Mouse (Mus musculus) heart, embryonic 14.5 days (tissue): ENCODE results near the gene Ephx1. TPM values are rescaled to one million over a fixed set of nuclear protein-coding genes. Genes with fewer than 3 reads are reported as not detected.
A peak's percentile ranks its signal among the peaks of the same experiment; 100 is the strongest.
"Not testable (repeated sequence)": the region's sequence is repeated elsewhere in the genome, so short reads cannot be mapped to it uniquely, and the experiment has no call there.

Source experiments
- ATAC-seq: fragments of 200-750 bp; cut with Nextera tagmentation; 2 replicates; pipeline ENCODE4 v1.8.0; 2017; ENCODE audit warnings: low read depth, moderate TSS enrichment; ENCODE audit not compliant: insufficient number of reproducible peaks, insufficient read depth, low FRiP score
- H3K27ac ChIP-seq, 2 experiments: fragments of 200-500 bp in 1 of 2; fragments of 300-500 bp in 1 of 2; sonication (generic) in 1 of 2; replicated peaks in 1 of 2; 2 replicates each; pipeline ENCODE4 v1.5.1; 2012 to 2014; ENCODE audit warnings: low read depth in 2 of 2, low read length in 2 of 2, control low read depth in 1 of 2, mild to moderate bottlenecking in 1 of 2, mixed read lengths in 1 of 2; ENCODE audit not compliant: control insufficient read depth in 1 of 2, insufficient read depth in 1 of 2
- H3K27me3 ChIP-seq: fragments of 300-500 bp; sonication (generic); 2 replicates; pipeline ENCODE4 v1.6.1; 2014; ENCODE audit warnings: mild to moderate bottlenecking, low read length, control low read depth; ENCODE audit not compliant: control insufficient read depth, insufficient read depth
- H3K36me3 ChIP-seq: fragments of 300-500 bp; sonication (generic); 2 replicates; pipeline ENCODE4 v1.6.1; 2014; ENCODE audit warnings: mild to moderate bottlenecking, control low read depth, low read length, mixed read lengths; ENCODE audit not compliant: control insufficient read depth, insufficient read depth
- H3K4me1 ChIP-seq, 2 experiments: fragments of 200-500 bp in 1 of 2; fragments of 300-500 bp in 1 of 2; sonication (generic) in 1 of 2; 2 replicates each; pipeline ENCODE4 v1.6.1; 2012 to 2014; ENCODE audit warnings: low read length in 2 of 2, control low read depth in 1 of 2, mixed read lengths in 1 of 2; ENCODE audit not compliant: control insufficient read depth in 2 of 2, insufficient read depth in 2 of 2
- H3K4me2 ChIP-seq: fragments of 300-500 bp; sonication (generic); 2 replicates; pipeline ENCODE4 v1.6.1; 2014; ENCODE audit warnings: mild to moderate bottlenecking, low read length
- H3K4me3 ChIP-seq, 2 experiments: fragments of 200-500 bp in 1 of 2; fragments of 300-500 bp in 1 of 2; sonication (generic) in 1 of 2; 2 replicates each; pipeline ENCODE4 v1.5.1; 2012 to 2014; ENCODE audit warnings: low read length in 2 of 2, mild to moderate bottlenecking in 2 of 2, control low read depth in 1 of 2, low read depth in 1 of 2, moderate library complexity in 1 of 2; ENCODE audit not compliant: control insufficient read depth in 1 of 2, insufficient read depth in 1 of 2
- H3K9ac ChIP-seq: fragments of 300-500 bp; sonication (generic); 2 replicates; pipeline ENCODE4 v1.6.1; 2014; ENCODE audit warnings: mild to moderate bottlenecking, low read length
- H3K9me3 ChIP-seq: fragments of 300-500 bp; sonication (generic); 2 replicates; pipeline ENCODE4 v1.6.1; 2016; ENCODE audit warnings: low read length, control low read depth; ENCODE audit not compliant: control insufficient read depth
- WGBS: fragments of 180-500 bp; shearing (Covaris S2); extraction: QIAGEN DNeasy Blood & Tissue Kit; methylation state at CpG from one replicate; pipeline ENCODE4 v1.1.7; 2014; 5-methylcytosine and 5-hydroxymethylcytosine counted together
- polyA plus RNA-seq: library from polyadenylated mRNA; unstranded; fragments of >200 nt; fragmentation: Nextera tagmentation; extraction: Ambion mirVana; gene quantifications from 2 replicates; pipeline ENCODE4 v1.2.1, GENCODE M21; 2014

Gene Ephx1
- polyA plus RNA-seq, 1 experiment from 2014 or later, result 10.5 TPM

DNA sequence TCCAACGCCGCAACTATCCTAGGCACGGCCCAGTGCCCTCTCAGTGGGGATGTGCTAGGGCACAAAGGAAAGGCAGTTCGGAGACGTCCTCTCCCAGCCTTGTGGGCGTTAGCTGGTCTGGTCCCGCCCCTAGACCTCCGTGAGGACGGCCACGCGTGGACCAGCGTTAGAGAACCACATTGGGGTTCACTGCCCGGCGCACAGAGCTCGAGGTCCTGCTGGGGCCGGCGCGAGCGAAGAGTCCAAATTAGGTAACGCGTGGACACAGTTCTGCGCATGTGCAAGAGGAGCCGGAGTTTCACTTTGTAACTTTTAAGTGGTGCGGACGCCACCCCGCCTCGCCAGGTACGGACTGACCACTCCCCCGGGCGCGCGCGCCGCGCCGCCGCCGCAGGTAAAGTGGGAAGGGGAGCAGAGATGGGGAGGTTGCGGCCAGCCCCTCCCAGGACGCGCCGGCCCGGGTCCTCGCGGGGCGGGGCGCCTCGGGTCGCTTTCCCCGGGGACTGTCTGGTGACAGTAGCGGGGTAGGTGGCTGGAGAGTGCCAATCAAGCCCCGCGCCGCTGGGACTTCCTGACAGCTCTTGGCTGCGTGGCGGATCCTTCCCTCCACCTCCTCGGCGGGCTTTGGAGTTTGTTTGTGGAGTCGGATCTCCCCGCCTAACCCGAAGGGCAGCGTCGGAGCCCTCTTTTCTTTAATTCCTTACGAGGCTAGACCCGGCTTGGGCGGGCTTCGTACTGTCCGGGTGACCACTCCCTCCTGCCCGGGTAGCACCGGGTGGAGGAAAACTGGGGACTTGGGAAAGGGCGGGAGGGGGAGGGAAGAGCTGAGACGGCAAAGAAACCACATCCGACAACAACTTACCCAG, 78.3 kb downstream of the Ephx1 start, which contains the start of gene Tmem63a:
Gene Tmem63a (plus strand): TSS at position 179 of the 866 bp plus-strand sequence.
- Histone ChIP-seq H3K9me3 (no peaks in the 10 kb centered on the region), H3K36me3 (peaks cover 9% of the 10 kb centered on the region), H3K27ac (peak within 1 kb of the TSS; percentile 86 to 88), H3K4me2 (peak within 1 kb of the TSS; percentile 88), H3K4me3 (peak within 1 kb of the TSS; percentile 91 to 92), H3K4me1 (peaks cover 25 to 40% of the 10 kb centered on the region in 2 experiments; a peak in 3 of 4 replicates), H3K27me3 (peaks cover 8% of the 10 kb centered on the region; the same call in 1 of the 2 replicates), H3K9ac (peak within 1 kb of the TSS; percentile 87)
- WGBS, result under 1% methylated on average over 68 of the region's 73 CpGs
- peak; percentile 45 for ATAC-seq

DNA sequence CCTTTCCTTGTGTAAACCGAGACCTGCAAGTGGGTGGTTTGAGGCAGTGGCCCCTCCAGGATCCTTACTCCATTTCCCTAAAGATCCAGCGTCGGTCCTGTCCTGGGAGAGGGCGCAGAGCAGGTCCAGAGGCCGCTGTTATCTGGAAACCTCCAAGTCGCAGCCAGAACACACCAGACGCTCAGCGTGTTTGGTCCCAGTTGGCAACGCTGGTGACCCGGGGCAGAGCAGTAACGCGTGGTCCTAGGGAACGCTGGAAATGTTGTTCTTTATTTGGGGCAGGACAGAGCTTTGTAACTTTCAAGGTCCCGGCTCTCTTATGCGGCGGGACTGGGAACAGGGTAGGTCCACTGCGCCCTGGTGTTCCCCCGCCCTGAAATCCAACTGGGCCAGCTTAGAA, 79.0 kb downstream of the Ephx1 start:
- H3K4me2 ChIP-seq, result peak overlapping the region; percentile 88
- peak overlapping the region; percentile 91 to 92 for H3K4me3 ChIP-seq
- peak overlapping the region; percentile 86 to 88 for H3K27ac ChIP-seq
- ATAC-seq, result no peak
- H3K4me1 ChIP-seq, result peaks cover 25 to 40% of the 10 kb centered on the region in 2 experiments; a peak in 3 of 4 replicates
- H3K36me3 ChIP-seq, result peaks cover 3% of the 10 kb centered on the region
- no peaks in the 10 kb centered on the region for H3K9me3 ChIP-seq
- H3K9ac ChIP-seq, result peak overlapping the region; percentile 87
- H3K27me3 ChIP-seq, result peaks cover 9% of the 10 kb centered on the region; the same call in 1 of the 2 replicates
- WGBS, result 2% methylated on average over 18 of the region's 18 CpGs

DNA sequence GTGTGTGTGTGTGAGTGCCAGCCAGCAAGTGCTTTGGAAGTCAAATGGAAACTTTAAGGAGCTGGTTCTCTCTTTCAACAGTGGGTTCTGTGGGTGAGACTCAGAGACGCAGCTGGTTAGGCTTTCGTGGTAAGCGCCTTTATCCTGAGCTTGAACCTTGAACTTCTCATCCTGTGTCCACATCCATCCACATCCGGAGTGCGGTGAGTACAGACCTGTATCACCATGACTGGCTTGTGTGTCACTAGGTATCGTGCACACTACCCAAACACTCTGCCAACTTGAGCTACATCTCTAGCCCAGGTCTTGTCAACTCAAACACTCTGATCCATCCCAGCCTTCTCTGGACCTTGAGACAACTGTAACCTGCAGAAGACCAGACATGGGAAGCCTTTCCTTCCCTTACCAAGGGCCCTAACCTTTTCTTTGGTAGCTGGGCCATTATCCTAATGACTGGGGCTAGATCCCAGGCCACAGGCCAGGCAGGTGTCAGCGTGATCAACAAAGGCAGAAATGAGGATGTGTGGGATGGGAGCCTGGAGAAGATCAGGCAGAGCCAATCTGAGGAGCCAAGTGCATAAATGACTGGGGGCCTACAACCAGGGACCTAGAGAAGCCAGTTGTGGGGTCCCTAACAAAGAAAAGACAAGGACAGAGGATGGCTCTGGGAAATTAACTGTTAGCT, 79.8 kb downstream of the Ephx1 start:
- Histone ChIP-seq H3K27me3 (peaks cover 13% of the 10 kb centered on the region), H3K9ac (peak overlapping the region; percentile 87)

DNA sequence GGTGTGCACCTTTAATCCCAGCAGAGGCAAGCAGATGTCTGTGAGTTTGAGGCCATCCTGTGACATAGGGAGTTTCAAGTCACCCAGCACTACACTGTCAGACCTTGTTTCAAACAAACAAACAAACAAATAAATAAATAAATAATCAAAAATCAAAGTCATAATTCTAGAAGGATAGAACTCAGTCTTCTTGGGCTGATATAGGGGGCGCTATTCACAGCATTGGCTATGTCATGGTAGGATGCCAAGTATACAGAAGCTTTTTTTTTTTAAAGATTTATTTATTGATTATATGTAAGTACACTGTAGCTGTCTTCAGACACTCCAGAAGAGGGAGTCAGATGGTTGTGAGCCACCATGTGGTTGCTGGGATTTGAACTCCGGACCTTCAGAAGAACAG, 81.9 kb downstream of the Ephx1 start:
- 78% methylated on average over 2 of the region's 2 CpGs for WGBS
- H3K27me3 ChIP-seq, result peaks cover 34% of the 10 kb centered on the region
- ATAC-seq, result not testable (repeated sequence)

More for the DNA sequence above, 79.8 kb downstream of the Ephx1 start:
- no peak overlapping the region for H3K27ac ChIP-seq
- H3K4me1 ChIP-seq, result peaks cover 21 to 35% of the 10 kb centered on the region in 2 experiments; a peak in 3 of 4 replicates
- no peak for ATAC-seq
- H3K4me2 ChIP-seq, result peak overlapping the region; percentile 88
- 82% methylated on average over 7 of the region's 7 CpGs for whole genome bisulfite sequencing
- no peak overlapping the region for H3K4me3 ChIP-seq
- H3K36me3 ChIP-seq, result no peaks in the 10 kb centered on the region
- no peaks in the 10 kb centered on the region for H3K9me3 ChIP-seq

DNA sequence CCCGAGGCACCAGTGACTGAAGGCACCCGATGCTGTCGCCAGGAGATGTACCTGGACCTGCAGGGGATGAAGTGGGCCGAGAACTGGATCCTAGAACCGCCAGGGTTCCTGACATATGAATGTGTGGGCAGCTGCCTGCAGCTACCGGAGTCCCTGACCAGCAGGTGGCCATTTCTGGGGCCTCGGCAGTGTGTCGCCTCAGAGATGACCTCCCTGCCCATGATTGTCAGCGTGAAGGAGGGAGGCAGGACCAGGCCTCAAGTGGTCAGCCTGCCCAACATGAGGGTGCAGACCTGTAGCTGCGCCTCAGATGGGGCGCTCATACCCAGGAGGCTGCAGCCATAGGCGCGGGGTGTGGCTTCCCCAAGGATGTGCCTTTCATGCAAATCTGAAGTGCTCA, 83.1 kb downstream of the Ephx1 start:
- not testable (repeated sequence) for H3K36me3 ChIP-seq, H3K27ac ChIP-seq, H3K9me3 ChIP-seq, ATAC-seq, H3K4me3 ChIP-seq, H3K4me1 ChIP-seq, H3K9ac ChIP-seq, H3K4me2 ChIP-seq
- peaks cover 42% of the 10 kb centered on the region for H3K27me3 ChIP-seq
- 60% methylated on average over 13 of the region's 13 CpGs for WGBS

More for the DNA sequence above, 81.9 kb downstream of the Ephx1 start:
- not testable (repeated sequence) for H3K36me3 ChIP-seq, H3K27ac ChIP-seq, H3K9me3 ChIP-seq, H3K9ac ChIP-seq, H3K4me2 ChIP-seq, H3K4me3 ChIP-seq
- peaks cover 10 to 19% of the 10 kb centered on the region in 2 experiments; a peak in 3 of 4 replicates for H3K4me1 ChIP-seq

DNA sequence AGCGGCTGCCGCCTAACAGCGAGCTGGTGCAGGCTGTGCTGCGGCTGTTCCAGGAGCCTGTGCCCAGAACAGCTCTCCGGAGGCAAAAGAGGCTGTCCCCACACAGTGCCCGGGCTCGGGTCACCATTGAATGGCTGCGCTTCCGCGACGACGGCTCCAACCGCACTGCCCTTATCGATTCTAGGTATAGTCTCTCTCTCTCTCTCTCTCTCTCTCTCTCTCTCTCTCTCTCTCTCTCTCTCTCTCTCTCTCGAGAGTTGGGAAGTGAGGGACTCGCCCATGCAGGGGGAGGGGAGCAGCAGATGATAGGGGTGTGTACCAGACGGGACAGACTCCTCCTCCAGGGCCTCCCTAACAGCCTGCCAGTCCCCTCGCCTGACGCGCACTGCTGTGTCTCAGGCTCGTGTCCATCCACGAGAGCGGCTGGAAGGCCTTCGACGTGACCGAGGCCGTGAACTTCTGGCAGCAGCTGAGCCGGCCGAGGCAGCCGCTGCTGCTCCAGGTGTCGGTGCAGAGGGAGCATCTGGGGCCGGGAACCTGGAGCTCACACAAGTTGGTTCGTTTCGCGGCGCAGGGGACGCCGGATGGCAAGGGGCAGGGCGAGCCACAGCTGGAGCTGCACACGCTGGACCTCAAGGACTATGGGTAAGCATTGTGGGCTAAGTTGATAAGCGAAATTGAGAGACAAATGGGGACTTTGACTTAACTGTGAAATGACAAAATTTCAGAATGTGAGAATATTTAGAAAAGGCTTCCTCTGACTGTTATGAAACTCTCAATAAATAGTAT, 83.9 kb downstream of the Ephx1 start:
- not testable (repeated sequence) for H3K36me3 ChIP-seq, H3K27ac ChIP-seq, H3K4me1 ChIP-seq, H3K9me3 ChIP-seq
- Histone ChIP-seq H3K27me3 (peaks cover 42% of the 10 kb centered on the region), H3K4me2 (peak overlapping the region; percentile 63), H3K9ac (peak overlapping the region; percentile 41), H3K4me3 (peak overlapping the region; percentile 33 to 40)
- ATAC-seq, result peak; percentile 79
- WGBS, result 3% methylated on average over 35 of the region's 41 CpGs
